Mouse (Mus musculus) 3134 (cell line): ENCODE measurements at regions not wholly inside any gene's neighbourhood (a gene's known extent, or its start where the extent isn't known, plus 50 kb on each side); places are given as distances from the start of the nearest gene placed in this dataset.

ENCODE experiments used
- DNase-seq: peaks from one replicate; pipeline ENCODE4 v3.0.0-alpha.2; 2011; ENCODE audit warnings: low spot score; ENCODE audit not compliant: insufficient read length; ENCODE audit errors: extremely low read depth

DNA sequence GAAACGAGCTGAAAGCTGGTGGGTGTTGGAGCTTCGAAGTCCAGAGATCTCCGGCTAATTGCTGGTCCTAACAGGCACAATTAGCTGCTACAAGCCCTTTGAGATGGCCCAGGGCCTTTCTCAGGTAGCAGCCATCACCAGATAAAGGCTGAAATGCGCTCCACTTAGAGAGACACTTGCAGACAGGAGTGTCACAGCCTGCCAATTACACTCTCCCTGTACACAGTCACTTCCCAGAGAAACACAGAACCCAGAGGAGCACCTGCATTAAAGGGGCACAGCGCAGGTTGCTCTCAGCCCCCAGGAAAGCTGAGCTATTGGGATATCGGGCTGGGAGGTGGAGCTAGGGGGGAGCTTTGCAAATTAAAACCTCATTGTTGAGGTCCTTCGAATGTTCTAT lies 380.2 kb downstream of the Tshz3 start:
- DNase-seq, result no peak

DNA sequence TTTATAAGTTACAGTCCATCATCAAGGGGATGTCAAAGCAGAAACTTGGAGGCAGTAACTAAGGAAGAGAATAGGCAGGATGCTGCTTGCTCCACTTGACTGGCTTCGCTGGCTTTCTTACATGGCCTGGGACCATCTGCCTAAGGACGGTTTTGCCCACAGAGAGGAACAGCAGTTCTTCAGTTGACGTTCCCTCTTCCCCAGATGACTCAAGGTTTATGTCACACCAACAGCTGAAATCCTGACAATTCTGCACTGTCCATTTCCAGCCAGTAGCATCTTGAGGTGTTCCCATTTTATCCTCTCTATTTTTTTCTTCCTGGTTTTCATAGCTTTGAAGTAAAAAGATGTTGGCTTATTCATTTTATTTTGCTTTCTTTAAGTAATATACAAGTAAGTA lies 391.8 kb downstream of the Tshz3 start:
- DNase-seq, result no peak

DNA sequence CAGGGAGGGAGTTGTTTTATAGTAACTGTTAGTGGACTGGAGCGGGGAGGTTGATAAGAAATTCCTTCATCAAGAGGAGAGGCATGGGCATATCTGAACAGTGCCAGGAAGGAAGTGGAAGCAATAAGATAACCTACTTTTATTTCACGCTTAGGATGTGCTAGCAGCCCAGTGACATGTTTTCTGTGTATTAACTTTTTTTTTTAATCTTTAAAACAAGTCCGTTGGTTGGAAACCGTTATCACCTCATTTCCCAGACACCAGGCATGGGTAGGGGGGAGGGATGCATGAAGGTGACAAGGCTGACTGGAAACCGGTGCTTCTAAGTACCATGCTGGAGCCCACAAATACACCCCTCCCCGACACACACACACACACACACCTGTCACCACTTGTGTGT lies 394.7 kb downstream of the Tshz3 start:
- no peak for DNase-seq

DNA sequence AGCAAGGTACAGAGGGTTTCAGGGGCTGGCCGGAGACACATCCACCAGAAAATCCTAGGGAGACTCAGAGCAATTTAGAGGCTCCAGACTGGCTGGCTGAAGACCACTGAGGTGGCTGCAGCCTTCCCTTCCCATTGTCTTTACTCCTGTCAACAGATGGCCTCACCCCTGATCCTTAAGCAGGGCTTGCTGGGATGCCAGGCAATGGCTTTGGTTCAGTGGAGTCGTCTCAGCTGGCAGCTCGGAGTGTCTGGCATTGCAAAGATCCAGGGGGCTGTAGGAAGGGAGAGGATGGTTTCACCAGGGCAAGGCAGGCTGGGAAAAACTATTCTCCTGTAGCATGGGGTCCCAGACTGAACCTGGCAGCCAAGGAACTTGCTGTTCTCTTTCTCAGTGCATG lies 395.8 kb downstream of the Tshz3 start:
- DNase-seq, result no peak

DNA sequence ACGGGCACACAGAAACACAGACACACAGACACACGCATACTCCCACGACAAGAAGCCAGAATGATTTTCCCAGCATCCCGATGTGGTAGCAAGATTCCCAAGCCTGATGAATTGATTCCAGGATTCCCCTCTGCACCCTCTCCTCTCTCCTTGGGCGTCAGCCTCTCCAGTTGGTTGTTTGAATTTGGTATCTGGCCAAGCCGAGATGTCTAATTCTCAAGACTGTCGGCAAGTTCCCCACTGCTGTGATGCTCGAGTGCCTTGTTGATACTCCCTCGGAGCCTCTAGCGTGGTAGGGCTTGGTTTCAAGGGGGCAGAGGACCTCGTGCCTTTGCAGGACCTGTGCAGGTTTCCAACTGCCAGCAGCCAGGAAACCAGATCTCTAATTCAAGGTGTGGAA lies 397.9 kb downstream of the Tshz3 start:
- no peak for DNase-seq

DNA sequence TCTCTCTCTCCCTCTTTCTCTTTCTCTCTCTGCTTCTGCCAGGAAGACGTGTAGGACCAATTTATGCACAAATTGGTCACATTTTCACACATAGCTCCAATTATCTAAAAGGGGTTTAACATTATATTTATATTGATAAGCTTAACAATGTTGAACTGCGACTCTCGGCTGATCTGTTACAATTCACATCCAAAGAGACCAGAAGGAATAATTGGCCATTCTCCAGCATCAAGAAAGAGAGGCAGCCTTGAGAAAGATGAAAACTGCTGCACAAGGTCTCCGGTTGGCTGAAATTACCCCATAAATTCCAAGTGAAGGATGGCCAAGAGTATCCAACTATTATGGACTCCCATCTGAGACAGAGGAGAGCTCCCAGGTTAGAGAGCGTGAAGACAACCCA lies 398.4 kb downstream of the Tshz3 start:
- DNase-seq, result no peak

DNA sequence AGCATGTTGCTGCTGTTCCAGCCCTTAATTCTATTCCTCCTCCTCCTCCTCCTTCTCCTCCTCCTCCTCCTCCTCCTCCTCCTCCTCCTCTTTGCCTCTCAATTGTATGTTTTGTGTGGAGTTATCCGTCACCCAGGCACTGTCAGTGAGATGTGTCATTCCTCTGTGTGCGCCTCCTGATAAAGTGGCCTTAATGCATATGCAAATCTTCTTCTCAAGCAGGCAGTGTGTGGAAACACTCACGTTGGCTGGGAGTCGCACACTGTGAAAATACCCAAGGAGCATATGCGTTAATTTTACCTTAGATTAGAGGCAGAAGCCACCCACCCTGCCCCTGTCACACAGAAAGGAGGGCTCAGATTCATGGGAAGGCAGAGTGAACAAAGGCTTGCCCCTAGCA lies 401.0 kb downstream of the Tshz3 start:
- DNase-seq, result no peak

DNA sequence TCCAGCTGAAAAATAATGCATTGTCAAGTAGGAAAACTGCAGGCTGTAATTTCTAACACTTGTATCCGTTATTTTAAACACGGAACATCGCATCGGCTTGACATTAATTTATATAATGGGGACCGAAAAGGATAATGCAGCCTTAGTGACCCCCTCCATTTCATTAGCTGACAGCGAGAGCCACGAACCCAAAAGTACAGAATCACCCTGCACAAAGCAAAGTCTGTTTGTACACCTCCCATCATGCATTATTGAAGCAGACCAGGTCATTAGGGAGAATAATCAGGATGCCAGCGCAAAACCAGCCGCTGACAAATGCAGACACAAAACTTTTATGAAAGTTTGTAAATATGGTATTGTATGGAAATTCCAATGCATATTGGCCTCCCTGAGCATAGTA lies 406.8 kb downstream of the Tshz3 start:
- DNase-seq, result no peak

DNA sequence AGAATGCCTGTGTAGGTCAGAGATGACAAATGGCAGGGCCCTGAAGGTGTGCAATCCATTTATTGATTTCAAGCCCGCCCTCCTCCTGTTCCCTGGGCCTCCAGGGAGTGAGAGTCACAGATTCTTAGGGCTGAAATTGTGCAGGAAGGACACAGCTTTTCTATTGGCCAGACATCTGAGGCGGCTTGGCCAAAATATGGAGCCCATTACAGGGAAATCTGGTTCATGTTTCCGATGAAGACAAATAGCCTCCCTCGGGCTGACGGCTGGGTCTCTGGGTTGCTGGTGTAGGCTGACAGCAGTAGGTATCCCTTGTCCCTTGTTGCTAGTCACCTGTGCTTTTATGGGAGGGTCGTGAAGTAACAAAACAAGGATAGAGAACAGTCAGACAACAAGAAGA lies 413.2 kb downstream of the Tshz3 start:
- no peak for DNase-seq

DNA sequence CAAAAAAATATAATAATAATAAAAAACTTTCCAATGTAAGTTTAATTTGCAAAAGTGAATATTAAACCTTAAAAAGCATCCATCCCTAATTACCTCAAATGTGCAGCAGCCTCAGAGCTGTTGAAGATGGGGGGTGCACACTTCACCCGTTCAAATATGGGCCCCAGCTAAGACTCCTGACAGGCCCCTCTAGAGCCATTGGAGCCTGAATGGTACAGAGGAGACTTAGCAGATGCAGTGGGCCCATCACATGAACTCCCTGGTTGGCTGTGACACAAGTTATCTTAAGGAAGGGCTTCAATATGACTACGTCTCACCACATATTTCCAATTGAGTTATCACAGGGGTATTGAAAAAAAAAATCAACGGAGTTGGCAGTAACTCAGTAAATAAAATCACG lies 422.9 kb downstream of the Tshz3 start:
- no peak for DNase-seq

DNA sequence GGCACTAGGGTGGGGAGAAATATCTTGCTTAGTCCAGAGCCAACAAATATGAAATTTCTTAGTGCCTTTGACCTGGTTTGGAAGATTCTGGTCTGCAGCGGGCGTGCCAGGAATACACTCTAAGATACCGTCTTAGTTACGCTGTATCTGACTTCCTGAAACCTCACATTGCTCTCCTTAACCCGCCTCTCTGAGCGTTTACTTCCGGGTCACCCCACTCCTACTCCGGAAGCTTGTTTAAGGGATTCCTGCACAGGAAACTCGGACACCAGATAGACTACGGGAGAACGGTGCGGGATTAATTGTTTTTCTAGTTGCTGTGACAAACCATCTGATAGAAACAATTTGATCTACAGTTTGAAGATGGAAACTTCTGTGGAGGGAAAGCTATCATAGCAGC lies 442.3 kb downstream of the Tshz3 start:
- no peak for DNase-seq

DNA sequence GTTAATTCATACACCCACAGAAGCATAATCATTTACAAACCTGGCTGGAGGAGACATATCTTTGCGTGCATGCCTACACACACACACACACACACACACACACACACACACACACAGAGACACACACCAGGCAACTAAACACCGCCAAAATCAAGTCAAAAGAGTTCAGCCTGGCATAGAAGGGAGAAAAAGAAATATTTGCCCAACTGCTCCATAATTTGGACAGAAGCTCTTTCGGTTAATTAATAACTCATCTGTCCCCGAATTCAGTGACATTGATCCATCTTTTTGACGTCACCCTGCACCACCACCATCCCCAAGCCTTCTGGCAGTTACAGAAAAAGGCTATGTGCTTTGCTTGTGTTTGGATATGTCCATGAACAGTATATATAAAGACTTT lies 444.9 kb downstream of the Tshz3 start:
- DNase-seq, result no peak

DNA sequence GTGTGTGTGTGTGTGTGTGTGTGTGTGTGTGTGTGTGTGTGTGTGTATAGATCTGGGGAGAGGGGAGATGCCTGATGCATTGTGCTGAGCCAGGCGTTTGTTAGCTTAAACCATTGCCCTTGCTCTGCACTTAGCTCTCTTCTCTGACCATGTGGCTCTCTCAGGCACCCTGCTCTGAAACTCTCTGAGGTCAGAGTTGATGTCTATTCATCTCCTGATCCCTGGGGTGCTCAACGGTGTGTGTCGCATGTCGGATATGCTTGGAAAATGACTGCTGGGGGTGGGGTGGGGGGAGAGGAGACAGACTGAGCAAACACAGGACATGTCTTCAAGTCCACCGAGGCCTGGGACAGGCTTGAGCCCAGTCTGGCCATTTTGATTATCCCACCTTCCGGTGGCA lies 446.4 kb downstream of the Tshz3 start:
- DNase-seq, result no peak

DNA sequence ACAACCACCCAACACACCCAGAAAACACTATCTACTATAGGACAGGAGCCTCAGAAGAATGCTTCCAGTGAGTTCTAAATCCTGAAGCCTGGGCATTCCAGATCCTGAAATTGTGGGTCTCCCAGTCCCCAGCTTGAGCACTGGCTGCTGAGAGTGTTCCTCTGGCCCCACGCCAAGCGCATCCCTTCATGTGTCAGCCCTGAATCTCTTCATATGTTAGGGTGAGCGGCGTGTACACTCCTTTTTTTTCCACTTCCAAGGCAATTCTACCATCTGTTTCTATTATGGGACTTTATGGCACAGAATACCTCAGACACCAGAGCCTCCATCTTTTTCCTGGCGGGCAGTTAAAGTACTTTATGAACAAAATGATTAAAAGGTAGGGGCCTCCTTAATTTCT lies 451.8 kb downstream of the Tshz3 start:
- DNase-seq, result no peak

DNA sequence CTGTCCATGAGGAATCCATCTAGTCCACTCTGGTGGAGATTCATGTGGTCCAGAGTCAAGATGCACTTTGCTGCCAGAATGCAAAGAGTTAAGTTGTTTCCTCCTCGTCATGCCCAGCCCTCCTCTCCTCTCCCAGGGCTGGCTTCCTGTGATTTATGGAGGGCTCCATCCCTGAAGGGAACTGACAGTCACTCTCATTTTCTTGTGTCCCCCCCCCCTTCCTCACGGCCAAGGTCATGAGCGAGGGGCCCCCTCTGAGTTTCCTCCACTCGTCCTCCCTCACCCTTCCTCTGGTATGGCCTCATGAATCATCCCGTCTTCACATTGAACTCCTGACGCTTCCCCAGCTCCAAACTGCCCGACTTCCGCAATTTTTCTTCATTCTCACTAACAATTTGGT lies 461.9 kb downstream of the Tshz3 start:
- DNase-seq, result no peak

DNA sequence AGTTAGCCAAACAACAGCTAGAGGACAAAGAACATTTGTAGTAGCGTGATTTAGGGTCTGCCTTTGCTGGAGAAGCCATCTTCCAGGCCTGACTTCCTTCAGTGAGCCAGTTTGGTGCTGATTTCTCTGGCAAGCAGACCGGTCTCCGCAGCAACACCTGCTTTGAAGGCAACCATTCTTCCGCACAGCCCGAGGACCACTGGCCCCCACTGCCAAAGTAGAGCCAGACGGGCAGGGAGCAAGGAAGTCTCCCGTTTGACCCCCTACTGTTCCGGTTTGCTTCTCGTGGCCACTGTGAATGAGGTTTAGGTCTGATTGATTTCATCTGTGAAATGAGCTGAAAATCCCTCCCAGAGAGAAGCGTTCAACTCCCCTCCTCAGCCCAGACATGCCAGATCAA lies 471.0 kb downstream of the Tshz3 start:
- DNase-seq, result no peak

DNA sequence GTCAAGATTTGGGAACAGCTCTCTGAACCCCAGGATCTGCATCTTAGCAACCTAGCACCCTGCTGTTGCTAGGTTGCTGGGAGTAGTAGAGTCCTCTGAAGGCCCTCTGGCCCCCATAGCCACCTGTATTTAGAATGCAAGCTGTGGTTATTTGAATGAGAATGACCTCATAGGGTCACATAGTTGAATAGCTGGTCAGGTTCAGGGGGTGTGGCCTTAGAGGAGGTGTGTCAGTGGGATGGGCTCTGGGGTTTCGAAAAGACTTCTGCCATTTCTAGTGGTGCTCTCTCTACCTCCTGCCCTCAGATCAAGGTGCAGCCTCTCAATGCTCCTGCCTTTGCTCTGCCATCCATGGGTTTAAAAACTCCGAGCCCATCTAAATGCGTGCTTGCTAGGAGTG lies 477.8 kb downstream of the Tshz3 start:
- DNase-seq, result no peak

DNA sequence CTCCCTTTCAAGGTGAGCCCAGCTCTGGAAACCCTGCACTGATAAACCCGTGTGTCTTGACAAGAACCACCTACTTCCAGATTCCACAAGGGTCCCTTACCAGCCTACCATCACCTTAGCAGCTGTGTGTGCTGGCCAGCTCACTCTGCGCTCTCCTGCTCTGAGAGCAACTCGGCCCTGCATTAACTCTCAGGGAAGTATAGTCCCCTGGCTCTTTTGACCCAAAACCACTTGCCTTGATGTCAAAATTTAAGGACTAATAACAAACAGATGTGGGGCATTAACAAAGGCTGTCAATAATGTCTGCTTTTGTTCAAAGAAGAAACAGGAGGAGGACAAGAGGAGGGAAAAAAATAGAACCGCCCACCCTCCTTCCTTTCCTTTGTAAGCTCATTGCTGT lies 480.3 kb downstream of the Tshz3 start:
- no peak for DNase-seq

DNA sequence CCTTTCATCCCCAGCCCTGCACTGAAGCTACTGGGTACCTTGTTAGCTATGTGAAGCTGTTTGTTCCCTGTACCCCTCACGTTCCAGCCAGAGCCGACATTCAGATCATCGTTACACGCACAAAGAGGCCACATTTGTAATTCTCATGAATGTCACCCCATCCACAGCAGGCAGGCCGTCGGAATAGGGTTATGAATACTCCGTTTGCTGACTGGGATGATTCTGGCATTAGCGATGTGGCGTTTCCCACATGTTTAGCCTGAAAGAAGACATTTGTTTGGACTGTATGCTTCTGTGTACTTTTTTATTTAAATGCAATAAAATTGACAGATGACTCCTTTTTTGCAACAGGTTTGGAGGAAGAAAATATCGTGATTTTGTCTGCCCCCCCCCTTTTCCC lies 482.0 kb downstream of the Tshz3 start:
- no peak for DNase-seq

DNA sequence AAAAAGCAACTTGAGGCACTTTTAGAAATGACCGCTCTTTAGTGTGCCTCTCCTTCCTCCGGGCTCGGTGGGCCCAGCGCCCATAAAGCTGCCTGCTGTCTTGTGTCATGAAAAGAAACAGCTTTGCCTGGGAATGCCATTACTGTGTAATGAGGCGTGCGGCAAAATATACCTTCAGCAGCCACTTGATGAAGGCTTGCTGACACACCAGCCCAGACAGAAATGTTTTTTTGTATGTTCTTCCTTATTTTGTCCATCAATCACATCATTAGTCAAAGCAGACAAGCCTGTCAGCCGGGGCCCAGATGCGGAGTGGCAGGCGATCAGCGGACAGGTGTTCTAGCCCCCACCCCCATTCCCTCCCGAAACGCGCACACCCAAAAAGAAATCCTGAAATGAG lies 482.5 kb downstream of the Tshz3 start:
- DNase-seq, result no peak

DNA sequence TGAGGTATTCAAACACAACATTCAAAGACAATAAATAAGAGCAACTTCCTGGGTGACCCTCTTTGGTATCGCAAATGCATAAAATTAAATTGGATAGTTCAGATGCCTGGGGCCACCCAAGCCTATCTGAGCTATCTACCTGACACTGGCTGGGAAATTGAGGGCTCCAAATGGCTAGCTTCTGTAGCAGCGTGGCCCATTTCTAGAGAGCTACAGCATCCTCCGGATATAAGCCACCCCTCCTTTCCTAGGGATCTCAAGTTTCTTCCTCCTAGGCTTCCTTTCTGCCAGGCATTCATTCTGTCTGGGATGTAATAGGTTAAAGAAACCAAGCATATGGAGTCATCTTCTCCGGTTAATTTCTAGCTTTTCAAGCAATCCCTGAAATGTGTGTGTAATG lies 483.2 kb downstream of the Tshz3 start:
- no peak for DNase-seq

DNA sequence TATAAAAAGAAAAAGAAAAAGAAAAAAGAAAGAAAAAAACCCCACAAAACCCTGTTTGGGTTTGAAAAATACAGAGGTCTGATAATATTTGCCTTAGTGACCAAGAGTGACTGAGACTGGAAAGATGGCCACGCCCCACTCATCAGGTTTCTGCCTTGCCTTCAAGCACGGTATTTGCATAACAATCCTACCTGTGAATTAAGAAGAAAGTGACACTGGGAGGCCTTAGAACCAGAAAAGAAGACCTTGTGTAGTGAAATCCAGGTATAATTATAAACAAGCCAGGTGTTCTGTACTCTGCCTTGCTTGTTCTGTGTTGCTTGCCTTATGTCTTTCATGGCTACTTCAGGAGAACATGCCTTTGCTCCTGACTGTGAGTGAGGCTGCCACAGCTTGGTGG lies 494.6 kb downstream of the Tshz3 start:
- no peak for DNase-seq

DNA sequence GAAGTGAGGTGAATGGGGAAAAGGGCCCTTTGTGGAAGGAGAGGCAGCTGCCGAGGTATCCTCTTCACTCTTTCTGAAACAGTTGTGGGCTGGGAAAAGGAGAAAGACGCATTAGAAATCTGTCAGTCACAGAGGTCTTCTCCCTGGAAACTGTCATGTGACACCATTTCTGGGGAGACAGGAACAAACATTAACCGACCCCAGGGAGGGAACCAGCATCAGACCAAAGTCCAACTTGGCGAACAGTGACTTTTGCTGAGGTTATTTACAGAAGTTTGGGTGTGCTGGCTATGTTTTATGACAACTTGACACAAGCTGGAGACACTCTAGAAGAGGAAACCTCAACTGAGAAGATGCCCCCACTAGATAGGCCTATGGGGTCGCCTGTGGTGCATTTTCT lies 506.9 kb downstream of the Tshz3 start:
- DNase-seq, result no peak

DNA sequence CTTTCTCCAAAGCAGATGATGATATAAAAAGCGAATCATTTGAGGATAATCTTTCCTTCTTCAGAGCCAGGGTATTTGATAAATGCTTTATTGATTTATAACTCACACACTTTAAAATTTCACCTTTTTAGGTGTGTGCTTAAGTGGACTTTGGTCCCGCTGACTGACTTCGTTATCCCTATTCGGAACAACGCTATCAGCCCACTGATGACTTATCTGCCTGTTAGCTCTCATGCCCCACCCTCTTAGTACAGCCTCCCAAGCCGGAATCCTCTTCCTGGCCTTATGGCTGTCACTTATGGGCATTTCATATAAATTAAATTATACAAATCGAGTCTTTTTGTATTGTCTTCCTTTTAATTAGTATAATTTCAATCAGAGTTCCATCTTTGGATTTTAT lies 510.4 kb downstream of the Tshz3 start:
- DNase-seq, result no peak
